Mouse (Mus musculus): Measurements from ENCODE around the gene Pde4c. TPM values are rescaled to one million over a fixed set of nuclear protein-coding genes. Genes with fewer than 3 reads are reported as not detected.

Pde4c gene
- polyA plus RNA-seq, 1 experiment: 1.1 TPM

GRCm38 (mm10) chr8:70711041-70711440 lies 12.5 kb upstream of the Pde4c start:
- TF ChIP-seq POLR2A (IDR thresholded peaks at IDR 0.05; ENCODE audit: control insufficient read depth, low read depth, low read length) (no peak), CTCF (IDR thresholded peaks at IDR 0.05; ENCODE audit: control insufficient read depth, insufficient read depth, insufficient replicate concordance, low read depth, low read length) (no peak)
- no peaks in the 10 kb centered on the region for H3K27me3 ChIP-seq (ENCODE audit: control insufficient read depth, insufficient read depth, low read length)
- no peaks in the 10 kb centered on the region; the same call in 1 of the 2 replicates for H3K4me1 ChIP-seq (ENCODE audit: control insufficient read depth, insufficient read depth, low read length)
- H3K4me3 ChIP-seq (ENCODE audit: control insufficient read depth, low read depth, low read length): no peak overlapping the region
- H3K36me3 ChIP-seq (ENCODE audit: control insufficient read depth, insufficient read depth, low read length): no peaks in the 10 kb centered on the region
- no peak overlapping the region for H3K27ac ChIP-seq (ENCODE audit: control insufficient read depth, insufficient read depth, low read depth, low read length)

- no peaks in the 10 kb centered on the region for H3K27me3 ChIP-seq (ENCODE audit: control insufficient read depth, insufficient read depth, low read length)
- H3K36me3 ChIP-seq (ENCODE audit: control insufficient read depth, insufficient read depth, low read length): no peaks in the 10 kb centered on the region
- TF ChIP-seq CTCF (IDR thresholded peaks at IDR 0.05; ENCODE audit: control insufficient read depth, insufficient read depth, insufficient replicate concordance, low read depth, low read length) (no peak), POLR2A (IDR thresholded peaks at IDR 0.05; ENCODE audit: control insufficient read depth, low read depth, low read length) (no peak)
- H3K4me3 ChIP-seq (ENCODE audit: control insufficient read depth, low read depth, low read length): no peak overlapping the region
- H3K4me1 ChIP-seq (ENCODE audit: control insufficient read depth, insufficient read depth, low read length): no peaks in the 10 kb centered on the region; the same call in 1 of the 2 replicates
- no peak overlapping the region for H3K27ac ChIP-seq (ENCODE audit: control insufficient read depth, insufficient read depth, low read depth, low read length)
These were observed 9.5 kb upstream of the Pde4c start for GRCm38 (mm10) chr8:70713991-70714390.

GRCm38 (mm10) chr8:70715086-70715485 lies 8.4 kb upstream of the Pde4c start:
- Histone ChIP-seq H3K4me1 (ENCODE audit: control insufficient read depth, insufficient read depth, low read length) (no peaks in the 10 kb centered on the region; the same call in 1 of the 2 replicates), H3K27me3 (ENCODE audit: control insufficient read depth, insufficient read depth, low read length) (no peaks in the 10 kb centered on the region), H3K4me3 (ENCODE audit: control insufficient read depth, low read depth, low read length) (no peak overlapping the region), H3K36me3 (ENCODE audit: control insufficient read depth, insufficient read depth, low read length) (no peaks in the 10 kb centered on the region), H3K27ac (ENCODE audit: control insufficient read depth, insufficient read depth, low read depth, low read length) (no peak overlapping the region)
- no peak for TF ChIP-seq POLR2A (IDR thresholded peaks at IDR 0.05; ENCODE audit: control insufficient read depth, low read depth, low read length)
- TF ChIP-seq CTCF (IDR thresholded peaks at IDR 0.05; ENCODE audit: control insufficient read depth, insufficient read depth, insufficient replicate concordance, low read depth, low read length): no peak

GRCm38 (mm10) chr8:70716521-70717400 lies 6.8 kb upstream of the Pde4c start:
- Histone ChIP-seq H3K27me3 (ENCODE audit: control insufficient read depth, insufficient read depth, low read length) (no peaks in the 10 kb centered on the region), H3K4me1 (ENCODE audit: control insufficient read depth, insufficient read depth, low read length) (no peaks in the 10 kb centered on the region; the same call in 1 of the 2 replicates), H3K36me3 (ENCODE audit: control insufficient read depth, insufficient read depth, low read length) (no peaks in the 10 kb centered on the region), H3K4me3 (ENCODE audit: control insufficient read depth, low read depth, low read length) (no peak overlapping the region), H3K27ac (ENCODE audit: control insufficient read depth, insufficient read depth, low read depth, low read length) (no peak overlapping the region)
- TF ChIP-seq POLR2A (IDR thresholded peaks at IDR 0.05; ENCODE audit: control insufficient read depth, low read depth, low read length): peak; percentile 29; the same call in 1 of the 2 replicates
- no peak for TF ChIP-seq CTCF (IDR thresholded peaks at IDR 0.05; ENCODE audit: control insufficient read depth, insufficient read depth, insufficient replicate concordance, low read depth, low read length)

GRCm38 (mm10) chr8:70718297-70718696 lies 5.2 kb upstream of the Pde4c start, which contains the start of gene Gm3336:
Gene Gm3336, plus strand, starts transcription at chr8:70718543.
- Histone ChIP-seq H3K27ac (ENCODE audit: control insufficient read depth, insufficient read depth, low read depth, low read length) (no peak within 1 kb of the TSS), H3K36me3 (ENCODE audit: control insufficient read depth, insufficient read depth, low read length) (no peaks in the 10 kb centered on the region), H3K4me1 (ENCODE audit: control insufficient read depth, insufficient read depth, low read length) (no peaks in the 10 kb centered on the region; the same call in 1 of the 2 replicates), H3K4me3 (ENCODE audit: control insufficient read depth, low read depth, low read length) (no peak within 1 kb of the TSS), H3K27me3 (ENCODE audit: control insufficient read depth, insufficient read depth, low read length) (no peaks in the 10 kb centered on the region)
- TF ChIP-seq POLR2A (IDR thresholded peaks at IDR 0.05; ENCODE audit: control insufficient read depth, low read depth, low read length) (no peak), CTCF (IDR thresholded peaks at IDR 0.05; ENCODE audit: control insufficient read depth, insufficient read depth, insufficient replicate concordance, low read depth, low read length) (peak; percentile 83)

GRCm38 (mm10) chr8:70719796-70720270 lies 3.7 kb upstream of the Pde4c start:
- H3K27ac ChIP-seq (ENCODE audit: control insufficient read depth, insufficient read depth, low read depth, low read length): no peak overlapping the region
- no peak overlapping the region for H3K4me3 ChIP-seq (ENCODE audit: control insufficient read depth, low read depth, low read length)
- H3K36me3 ChIP-seq (ENCODE audit: control insufficient read depth, insufficient read depth, low read length): no peaks in the 10 kb centered on the region
- TF ChIP-seq CTCF (IDR thresholded peaks at IDR 0.05; ENCODE audit: control insufficient read depth, insufficient read depth, insufficient replicate concordance, low read depth, low read length): no peak
- TF ChIP-seq POLR2A (IDR thresholded peaks at IDR 0.05; ENCODE audit: control insufficient read depth, low read depth, low read length): no peak
- H3K4me1 ChIP-seq (ENCODE audit: control insufficient read depth, insufficient read depth, low read length): no peaks in the 10 kb centered on the region; the same call in 1 of the 2 replicates
- no peaks in the 10 kb centered on the region for H3K27me3 ChIP-seq (ENCODE audit: control insufficient read depth, insufficient read depth, low read length)

- H3K4me3 ChIP-seq (ENCODE audit: control insufficient read depth, low read depth, low read length): no peak overlapping the region
- no peaks in the 10 kb centered on the region for H3K27me3 ChIP-seq (ENCODE audit: control insufficient read depth, insufficient read depth, low read length)
- no peak overlapping the region for H3K27ac ChIP-seq (ENCODE audit: control insufficient read depth, insufficient read depth, low read depth, low read length)
- H3K36me3 ChIP-seq (ENCODE audit: control insufficient read depth, insufficient read depth, low read length): no peaks in the 10 kb centered on the region
- no peaks in the 10 kb centered on the region; the same call in 1 of the 2 replicates for H3K4me1 ChIP-seq (ENCODE audit: control insufficient read depth, insufficient read depth, low read length)
- TF ChIP-seq CTCF (IDR thresholded peaks at IDR 0.05; ENCODE audit: control insufficient read depth, insufficient read depth, insufficient replicate concordance, low read depth, low read length) (peak; percentile 87; the same call in 1 of the 2 replicates), POLR2A (IDR thresholded peaks at IDR 0.05; ENCODE audit: control insufficient read depth, low read depth, low read length) (no peak)
These were observed 2.8 kb upstream of the Pde4c start for GRCm38 (mm10) chr8:70720739-70721138.
